Mouse (Mus musculus) cerebellum, adult (tissue): ENCODE measurements around the gene Pkd1.
A peak's percentile ranks its signal among the peaks of the same experiment; 100 is the strongest.

Experiments
- ATAC-seq: cut with Nextera tagmentation; 2 replicates; pipeline ENCODE4 v1.9.2; 2017; ENCODE audit warnings: mild to moderate bottlenecking, moderate library complexity, mixed read lengths; ENCODE audit not compliant: insufficient number of reproducible peaks, low FRiP score, low TSS enrichment

Pkd1 gene

DNA sequence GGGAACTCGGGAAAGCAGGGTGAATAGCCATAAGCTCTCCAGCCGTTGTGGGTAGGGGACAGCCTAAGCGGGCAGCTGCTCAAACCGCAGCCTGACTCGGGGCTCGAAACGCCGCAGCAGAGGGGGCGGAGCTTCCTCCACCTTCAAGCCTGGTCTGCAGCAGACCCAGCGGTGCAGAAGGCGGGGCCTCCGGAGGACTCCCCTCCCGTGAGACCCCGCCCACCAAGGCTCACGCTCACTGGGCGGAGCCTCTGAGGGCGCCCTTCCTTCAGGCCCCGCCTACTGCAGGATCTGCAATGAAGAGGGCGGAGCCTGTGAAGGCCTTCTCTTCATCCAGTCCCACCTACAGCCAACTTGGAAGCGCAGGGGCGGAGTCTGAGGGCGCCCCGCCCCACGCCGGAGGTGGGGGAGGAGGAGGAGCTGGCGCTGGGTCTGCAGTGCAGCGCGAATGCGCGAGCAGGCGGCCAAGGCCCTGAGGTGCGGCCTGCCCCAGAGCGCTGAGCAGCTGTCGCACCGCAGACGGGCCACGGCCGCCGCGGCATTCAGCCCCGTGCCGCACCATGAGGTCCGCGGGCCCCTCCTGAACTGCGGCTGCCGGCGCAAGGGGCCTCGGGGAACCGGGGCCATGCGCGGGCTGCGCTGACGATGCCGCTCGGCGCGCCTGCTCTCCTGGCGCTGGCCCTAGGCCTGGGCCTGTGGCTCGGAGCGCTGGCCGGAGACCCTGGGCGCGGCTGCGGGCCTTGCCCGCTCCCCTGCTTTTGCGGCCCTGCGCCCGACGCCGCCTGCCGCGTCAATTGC is at the start of gene Pkd1:
Gene Pkd1 (plus strand): TSS at position 217 of the 798 bp plus-strand sequence.
- peak; percentile 84 for ATAC-seq

DNA sequence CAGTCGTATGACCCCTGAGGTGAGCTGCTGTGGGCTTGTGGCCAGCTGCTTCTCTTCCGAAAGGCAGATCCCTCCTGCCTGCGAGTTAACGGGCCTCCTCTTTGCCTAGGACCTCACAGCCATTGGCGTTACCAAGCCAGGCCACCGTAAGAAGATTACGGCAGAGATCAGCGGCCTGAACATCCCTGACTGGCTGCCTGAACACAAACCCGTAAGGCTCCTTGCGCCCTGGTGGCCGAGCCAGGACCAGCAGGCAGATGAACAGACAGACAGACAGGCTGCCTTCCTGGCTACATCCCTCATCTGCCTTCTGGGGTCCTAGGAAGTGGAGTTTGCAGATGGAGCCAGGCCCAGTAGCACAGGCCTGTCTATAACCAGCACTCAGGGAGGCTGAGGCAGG is 47.4 kb upstream of the Pkd1 start:
- no peak for ATAC-seq

DNA sequence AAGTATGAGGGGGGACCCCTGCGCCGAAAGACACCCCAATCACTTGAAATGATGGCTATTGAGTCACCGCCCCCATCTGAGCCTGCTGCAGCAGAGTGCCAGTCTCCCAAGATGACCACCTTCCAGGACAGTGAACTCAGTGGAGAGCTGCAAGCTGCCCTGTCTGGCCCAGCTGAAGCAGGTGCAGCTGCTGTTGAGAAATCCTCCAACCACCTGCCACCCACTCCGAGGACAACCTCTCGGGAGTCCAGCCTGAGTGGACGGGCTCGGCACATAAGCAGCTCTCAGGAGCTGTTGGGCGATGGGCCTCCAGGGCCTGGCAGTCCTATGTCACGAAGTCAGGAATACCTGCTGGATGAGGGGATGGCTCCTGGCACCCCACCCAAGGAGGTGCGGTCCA is 45.5 kb upstream of the Pkd1 start:
- ATAC-seq = no peak

DNA sequence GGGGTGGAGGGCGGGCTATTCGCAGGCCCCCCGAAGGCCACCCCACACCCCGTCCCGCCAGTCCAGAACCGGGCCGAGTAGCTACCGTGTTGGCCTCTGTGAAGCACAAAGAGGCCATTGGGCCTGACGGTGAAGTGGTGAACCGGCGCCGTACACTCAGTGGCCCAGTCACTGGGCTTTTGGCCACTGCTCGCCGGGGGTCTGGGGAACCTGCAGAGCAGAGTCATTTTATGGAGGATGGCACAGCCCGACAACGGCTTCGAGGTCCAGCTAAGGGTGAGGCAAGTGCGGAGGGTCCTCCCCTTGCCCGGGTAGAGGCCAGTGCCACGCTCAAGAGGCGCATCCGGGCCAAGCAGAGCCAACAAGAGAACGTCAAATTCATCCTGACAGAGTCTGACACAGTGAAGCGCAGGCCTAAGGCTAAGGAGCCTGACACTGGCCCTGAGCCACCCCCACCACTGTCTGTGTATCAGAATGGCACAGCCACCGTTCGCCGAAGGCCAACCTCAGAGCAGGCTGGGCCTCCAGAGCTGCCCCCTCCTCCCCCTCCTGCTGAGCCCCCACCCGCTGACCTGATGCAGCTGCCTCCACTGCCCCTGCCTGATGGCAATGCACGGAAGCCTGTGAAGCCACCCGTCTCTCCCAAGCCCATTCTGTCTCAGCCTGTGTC is 44.2 kb upstream of the Pkd1 start:
- no peak for ATAC-seq

DNA sequence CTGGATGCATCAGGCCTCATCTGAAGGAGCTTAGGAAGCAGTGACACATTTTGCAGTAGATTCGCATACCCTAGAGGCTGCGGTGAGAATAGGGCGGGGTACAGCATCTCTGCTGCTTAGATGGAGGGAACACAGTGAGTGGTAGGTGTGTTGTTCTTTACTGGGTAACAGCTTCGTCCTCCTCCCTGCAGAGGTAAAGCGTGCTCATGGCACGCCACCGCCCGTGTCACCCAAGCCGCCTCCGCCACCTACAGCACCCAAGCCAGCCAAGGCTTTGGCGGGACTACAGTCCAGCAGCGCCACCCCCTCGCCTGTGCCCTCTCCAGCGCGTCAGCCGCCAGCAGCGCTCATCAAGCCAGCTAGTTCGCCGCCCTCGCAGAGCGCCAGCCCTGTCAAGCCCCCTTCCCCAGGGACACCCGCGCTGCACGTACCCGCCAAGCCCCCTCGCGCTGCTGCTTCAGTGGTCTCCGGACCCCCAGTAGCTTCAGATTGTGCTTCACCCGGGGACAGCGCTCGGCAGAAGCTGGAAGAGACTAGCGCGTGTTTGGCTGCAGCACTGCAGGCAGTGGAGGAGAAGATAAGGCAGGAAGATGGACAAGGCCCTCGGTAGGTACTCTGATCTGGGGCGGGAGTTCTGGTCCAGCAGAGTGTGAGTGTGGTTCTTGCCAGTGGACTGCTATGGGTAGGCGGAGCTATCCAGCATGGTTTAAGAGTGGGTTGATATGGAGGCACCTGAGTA is 43.1 kb upstream of the Pkd1 start:
- no peak for ATAC-seq

DNA sequence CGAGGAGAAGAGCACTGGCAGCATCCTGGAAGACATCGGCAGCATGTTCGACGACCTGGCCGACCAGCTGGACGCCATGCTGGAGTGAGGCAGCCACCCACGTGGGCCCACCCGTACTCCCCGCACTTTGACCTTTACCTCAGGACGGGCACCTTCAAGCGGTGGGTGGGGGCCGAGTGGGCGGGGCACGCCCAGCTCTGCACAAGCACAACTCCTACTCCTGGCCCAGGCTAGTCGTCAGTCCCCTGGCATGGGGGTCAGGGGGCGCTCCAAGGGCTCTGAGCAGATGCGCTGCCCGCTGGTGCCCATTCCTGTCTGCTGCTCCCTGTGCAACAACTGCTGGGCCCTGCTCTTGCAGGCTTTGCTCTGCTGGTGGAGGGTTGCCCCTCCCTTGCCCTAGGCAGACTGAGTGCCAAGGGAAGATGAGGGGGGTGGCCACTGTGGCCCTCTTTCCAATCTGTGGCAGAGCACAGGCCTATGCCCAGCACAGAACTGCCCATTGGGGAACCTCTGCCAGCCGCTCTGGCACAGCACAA is 42.4 kb upstream of the Pkd1 start:
- ATAC-seq = no peak

DNA sequence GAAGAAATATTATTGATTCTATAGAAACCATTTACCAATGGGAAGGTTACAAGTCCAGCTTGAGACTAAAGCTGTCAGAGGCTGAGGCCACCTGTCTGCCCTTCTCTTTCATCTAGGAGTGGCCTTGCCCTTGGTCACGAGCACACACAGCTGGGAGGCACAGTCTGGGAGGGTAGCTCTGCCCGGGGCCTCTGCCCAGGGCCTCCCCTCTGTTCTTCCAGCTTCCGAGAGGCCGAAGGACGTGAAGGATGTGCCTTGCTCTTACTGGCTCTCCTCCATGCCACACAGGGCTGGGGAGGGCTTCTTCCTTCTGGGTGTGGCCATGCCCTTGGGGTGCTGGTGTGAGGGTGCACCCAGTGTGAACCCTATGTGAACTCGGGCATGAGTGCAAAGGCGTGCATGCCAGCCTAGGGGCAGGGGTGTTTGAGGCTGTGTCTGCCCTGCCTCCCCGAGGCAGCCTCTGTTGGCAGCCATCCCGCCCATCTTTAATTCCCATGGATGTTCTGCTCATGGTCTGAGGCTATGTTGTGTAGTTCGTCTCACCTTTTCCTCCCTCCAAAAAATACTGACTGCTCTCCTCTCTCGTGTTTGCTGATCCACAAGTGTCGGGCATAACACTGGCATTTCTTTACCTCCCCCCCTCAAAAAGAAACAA is 41.7 kb upstream of the Pkd1 start:
- ATAC-seq = no peak

DNA sequence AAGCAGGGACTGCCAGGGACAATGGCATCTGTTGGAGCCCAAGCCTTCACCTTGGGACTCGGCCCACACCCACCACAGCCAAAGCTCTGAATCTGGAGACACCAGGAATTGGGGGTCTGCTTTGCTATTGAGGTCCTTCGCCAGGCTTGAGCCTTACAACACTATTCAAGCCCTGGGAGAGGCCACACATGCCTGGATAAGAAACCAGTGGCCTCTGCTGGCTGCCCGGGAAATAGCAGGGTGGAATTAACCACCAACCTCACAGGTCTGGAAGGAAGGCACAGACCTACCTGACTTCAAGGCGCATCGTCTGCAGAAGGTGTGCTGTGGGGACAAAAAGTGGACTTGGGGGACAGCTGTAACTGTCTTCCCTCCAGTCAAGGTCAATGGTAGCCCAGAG is 36.0 kb upstream of the Pkd1 start:
- ATAC-seq = no peak

DNA sequence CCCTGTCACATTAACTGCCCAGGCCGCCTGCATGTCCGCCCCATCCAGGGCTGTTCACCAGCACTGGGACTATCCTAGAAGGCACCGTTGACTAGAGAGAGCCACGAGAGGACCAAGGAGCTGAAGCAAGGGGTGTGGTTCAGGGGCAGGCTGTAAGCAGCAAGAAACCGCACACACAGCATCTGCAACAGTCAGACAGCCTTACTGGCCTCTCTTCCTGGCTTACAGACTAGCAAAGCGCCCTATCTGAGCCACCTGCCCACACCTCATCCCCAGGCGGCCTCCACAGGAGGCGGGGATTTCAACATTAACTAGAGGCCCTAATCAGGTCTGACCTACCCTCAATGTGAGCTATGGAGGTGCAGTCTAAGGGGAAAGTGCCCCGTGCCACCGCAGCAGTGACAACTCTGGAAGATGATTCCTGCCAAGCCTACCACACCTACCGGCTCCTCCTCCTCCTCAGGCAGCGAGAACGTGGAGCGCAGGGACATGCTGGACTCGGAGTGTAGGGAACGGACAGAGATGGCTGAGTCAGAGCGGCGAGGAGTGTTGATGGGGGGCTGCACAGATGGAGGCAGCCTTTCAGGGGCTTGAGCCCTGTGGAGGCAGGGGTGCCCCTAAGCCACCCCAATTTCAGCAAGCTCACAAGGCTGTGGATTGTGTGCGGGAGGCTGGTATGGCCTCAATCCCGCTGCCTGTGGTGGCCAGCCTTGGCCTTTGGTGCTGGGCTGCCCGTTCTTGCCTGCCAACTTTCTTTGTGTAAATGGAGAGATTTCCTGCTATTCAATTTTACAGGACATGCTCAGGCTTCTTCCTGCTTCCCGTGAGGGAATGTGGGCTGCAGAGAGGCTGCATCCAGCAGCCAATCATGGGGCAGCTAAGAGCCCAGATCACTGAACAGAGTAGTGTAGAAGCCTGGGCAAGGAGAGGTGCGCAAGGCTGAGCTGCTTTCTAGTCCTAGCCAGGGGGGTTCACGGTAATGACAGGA is 35.1 kb upstream of the Pkd1 start:
- ATAC-seq = no peak

DNA sequence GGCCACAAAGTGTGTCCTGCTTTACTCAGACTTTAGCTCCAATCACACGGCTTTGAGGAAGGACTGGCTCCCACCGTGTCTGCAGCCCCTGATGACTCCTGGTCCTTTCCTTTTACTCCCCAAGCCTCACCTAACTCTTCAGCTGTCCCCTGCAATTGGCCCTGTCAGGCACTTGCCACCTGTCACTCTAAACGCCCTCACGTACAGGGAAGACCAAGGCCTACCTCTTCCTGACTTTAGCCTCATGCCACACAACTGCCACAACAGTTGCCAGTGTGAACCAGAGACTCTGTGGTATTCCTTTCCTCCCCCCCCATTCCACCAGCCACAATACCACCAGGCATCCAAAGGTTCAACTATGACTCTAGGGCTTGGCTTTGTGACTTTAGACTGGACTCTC is 29.2 kb upstream of the Pkd1 start:
- no peak for ATAC-seq

DNA sequence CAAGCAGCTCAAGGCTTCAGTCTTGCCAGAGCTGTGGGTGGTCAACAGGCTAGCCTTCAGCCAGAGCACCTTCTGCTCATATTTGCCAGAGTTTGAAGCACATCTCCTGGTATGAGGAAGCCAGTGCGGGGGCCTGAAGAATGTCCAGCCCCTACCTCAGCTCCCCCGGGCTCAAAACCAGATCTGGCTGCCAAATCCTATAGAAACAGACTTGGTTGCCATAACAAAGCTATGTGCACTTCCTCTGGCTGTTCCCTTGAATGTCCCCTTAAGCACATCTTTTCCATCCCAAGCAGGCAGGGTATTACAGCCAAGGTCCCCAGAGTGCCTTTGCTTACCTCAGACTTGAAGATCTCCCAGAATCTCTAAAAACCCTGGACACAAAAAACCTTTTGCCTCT is 24.9 kb upstream of the Pkd1 start:
- no peak for ATAC-seq

DNA sequence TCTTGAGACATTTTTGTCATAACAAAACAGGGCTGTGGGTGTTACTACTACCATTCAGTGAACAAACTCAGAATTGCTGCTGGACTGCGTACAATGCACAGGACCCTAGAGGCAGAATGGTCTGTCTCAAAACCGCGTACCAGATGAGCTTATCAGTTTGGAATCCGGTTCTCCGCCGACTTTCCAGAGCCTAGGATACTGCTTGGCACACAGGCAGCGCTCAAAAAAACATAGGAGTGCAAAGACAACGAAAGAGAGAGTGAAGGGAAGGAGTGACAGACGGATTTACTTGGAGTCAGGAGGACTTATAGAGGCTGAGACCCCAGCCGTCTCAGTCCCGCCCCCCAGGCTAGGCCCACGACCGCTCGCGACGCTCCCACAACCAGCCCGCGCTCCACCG is 22.3 kb upstream of the Pkd1 start:
- no peak for ATAC-seq

DNA sequence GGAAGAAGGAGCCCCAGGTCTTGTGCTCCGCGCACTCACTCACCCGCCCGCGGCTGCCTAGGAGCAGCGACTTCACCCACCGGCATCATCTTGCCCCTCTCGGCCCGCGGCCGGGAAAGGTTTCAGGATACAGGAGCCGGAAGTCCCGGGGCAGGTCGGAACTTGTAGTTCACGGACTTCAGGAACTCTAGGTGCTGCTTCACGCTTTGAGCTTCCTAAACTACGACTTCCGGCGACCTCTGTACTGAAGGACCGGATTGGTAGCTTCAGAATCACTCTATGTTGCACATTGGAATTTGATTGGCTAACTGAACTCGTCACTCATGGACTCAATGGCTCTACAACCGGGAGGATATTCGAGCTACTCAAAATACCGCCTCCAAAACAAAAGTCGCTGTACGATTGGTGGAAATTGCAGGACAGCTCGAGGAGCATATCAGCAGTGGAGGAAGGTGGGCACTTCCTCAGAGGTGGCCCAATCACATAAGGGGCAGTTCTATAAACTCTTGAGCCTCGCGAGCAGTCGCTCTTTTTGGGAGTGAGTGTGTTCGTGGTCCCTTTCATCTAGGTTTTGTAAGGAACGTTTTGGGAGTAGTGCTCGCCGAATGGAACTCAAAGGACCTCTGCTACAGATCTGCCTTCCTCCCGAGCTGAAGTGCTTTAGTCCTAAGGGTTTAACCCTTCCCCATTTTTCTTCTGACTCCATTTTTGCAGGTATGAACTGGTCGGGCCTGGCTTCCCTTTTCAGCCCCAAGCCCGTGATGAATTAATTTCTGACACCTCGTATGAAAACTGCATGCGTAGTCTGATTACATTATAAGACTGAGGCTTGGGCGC is 21.7 kb upstream of the Pkd1 start, which contains the start of gene Traf7:
Gene Traf7 (minus strand): TSS at position 216 of the 837 bp plus-strand sequence.
- peak; percentile 94 for ATAC-seq

DNA sequence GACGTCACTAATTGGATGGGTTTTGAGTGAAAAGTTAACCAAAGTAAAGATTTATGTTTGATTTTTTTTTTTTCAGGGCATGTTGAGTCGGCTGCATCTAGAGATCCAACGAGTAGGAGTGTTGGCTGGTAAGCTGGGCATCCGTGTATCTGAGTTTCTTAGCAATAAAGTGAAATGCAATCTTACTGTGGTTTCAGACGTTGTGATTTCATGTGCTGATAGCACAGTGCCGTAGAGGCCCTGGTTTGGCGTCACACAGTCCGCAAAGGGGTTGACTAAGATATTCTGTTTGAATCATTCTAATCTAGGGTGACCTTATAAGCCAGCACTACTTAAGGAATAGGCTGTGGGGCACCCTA is 21.1 kb upstream of the Pkd1 start:
- ATAC-seq = no peak

DNA sequence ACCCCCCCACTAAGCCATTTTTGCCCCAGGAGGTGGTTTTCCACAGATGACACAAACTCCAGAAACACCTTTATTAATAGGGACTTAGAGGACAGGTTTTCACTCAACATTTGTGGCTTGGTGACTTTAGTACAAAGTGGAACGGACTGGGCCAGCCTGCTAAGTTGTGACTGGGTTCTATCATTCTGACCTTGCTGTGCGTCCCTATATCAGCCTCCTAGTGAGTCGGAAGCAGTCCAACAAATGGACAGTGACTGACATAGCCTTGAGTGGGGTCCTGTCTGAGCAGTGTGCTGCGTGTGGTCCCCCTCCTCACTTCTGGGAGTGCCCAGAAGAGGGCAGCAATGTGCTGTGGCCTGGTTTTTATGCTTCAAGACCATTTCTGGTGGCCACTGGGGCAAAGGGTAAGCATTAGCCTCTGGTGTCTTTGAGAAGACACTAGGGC is 20.6 kb upstream of the Pkd1 start:
- no peak for ATAC-seq

DNA sequence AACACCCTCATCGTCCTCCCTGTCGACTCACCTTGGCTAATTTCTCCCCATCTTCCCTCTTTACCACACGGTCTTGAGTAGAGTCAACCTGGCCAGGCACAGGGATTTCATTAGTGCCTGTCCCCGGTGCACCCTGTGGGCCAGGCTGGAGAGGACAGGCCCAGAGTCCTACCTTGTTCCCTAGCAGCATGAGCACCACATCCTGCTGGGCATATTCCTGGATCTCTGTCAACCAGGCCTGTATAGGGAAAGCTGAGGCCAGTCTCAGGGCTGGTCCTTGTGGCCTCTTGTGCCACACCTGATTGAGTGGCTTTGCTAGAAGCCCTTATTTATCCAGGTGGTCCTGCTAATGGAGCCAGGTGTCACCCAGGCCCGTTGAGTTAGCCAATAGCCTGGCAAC is 19.8 kb upstream of the Pkd1 start:
- no peak for ATAC-seq

DNA sequence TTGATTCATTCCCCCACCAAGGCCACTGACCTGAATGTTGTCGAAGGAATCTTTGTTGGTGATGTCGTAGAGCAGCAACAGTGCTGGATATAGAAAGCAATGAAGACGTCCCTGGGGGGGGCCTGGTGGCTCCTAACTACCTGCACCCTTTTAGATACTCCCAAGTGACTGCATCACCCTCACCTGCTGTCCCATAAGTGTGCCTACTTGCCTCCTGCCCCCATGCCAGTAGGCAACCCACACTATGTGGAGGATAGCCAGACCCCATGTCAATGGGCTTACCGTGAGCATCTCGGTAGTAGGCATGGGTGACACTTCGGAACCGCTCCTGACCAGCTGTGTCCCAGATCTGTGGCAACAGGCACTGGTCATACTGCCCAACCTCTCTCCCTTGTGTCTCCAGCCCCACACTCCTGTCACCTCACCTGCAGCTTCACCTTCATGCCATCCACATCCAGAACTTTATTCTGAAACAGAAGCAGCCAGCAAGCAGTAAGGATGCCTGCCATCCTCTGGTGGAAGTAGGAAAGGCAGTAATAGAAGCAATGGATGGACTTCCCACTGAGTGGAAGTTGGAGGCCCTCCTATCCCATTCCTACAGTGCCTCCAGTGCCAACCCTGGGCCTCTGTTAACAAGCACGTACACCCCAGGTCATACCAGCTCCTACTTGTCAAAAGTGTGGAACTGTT is 19.1 kb upstream of the Pkd1 start:
- ATAC-seq = no peak

DNA sequence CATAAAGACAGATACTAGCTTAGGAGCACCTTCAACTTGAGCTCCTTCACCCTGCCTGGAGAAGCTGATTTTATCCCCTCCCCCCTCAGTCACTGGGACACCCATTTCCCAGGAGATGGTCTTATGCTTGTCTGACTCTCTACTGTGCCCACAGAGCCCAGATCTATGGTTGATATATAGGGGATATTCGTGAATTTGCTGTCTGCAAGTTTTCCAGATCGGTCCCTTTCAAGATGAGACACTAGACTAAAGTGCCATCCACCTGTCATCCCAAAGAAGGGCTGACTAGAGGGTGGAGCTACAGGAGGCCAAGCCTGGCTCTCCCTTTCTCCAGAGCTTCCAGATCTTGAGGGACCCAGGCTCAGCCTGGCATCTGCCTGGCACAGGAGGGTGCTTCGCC is 18.6 kb upstream of the Pkd1 start:
- no peak for ATAC-seq
